Mouse (Mus musculus) 416B (cell line): ENCODE results near the gene Asap3.

Experiments used
- DNase-seq: peaks from one replicate; pipeline ENCODE4 v3.0.0; 2011; ENCODE audit warnings: low read depth

The Asap3 gene

GRCm38 (mm10) chr4:136180408-136181330 lies 25.5 kb upstream of the Asap3 start:
- DNase-seq: no peak

GRCm38 (mm10) chr4:136181367-136181766 lies 24.8 kb upstream of the Asap3 start:
- DNase-seq: peak; percentile 28

GRCm38 (mm10) chr4:136185375-136185774 lies 20.8 kb upstream of the Asap3 start:
- peak; percentile 87 for DNase-seq

- no peak for DNase-seq
Measured at GRCm38 (mm10) chr4:136186315-136186714, 19.9 kb upstream of the Asap3 start.

GRCm38 (mm10) chr4:136186739-136187472 lies 19.3 kb upstream of the Asap3 start:
- DNase-seq: no peak

GRCm38 (mm10) chr4:136188973-136189737 lies 17.0 kb upstream of the Asap3 start:
- peak; percentile 69 for DNase-seq

- DNase-seq: peak; percentile 91
Measured at GRCm38 (mm10) chr4:136189912-136190311, 16.3 kb upstream of the Asap3 start.

- no peak for DNase-seq
Measured at GRCm38 (mm10) chr4:136193571-136193970, 12.6 kb upstream of the Asap3 start.

GRCm38 (mm10) chr4:136195029-136195428 lies 11.1 kb upstream of the Asap3 start:
- no peak for DNase-seq

- no peak for DNase-seq
Measured at GRCm38 (mm10) chr4:136195629-136196028, 10.5 kb upstream of the Asap3 start.

GRCm38 (mm10) chr4:136196201-136196600 lies 10.0 kb upstream of the Asap3 start:
- no peak for DNase-seq

GRCm38 (mm10) chr4:136198846-136199245 lies 7.3 kb upstream of the Asap3 start:
- DNase-seq: no peak

- peak; percentile 73 for DNase-seq
Measured at GRCm38 (mm10) chr4:136199562-136200292, 6.4 kb upstream of the Asap3 start.

- peak; percentile 75 for DNase-seq
Measured at GRCm38 (mm10) chr4:136202509-136202908, 3.7 kb upstream of the Asap3 start.

- no peak for DNase-seq
Measured at GRCm38 (mm10) chr4:136204775-136205174, 1.4 kb upstream of the Asap3 start.

GRCm38 (mm10) chr4:136206943-136207342 lies 778 bp downstream of the Asap3 start:
- no peak for DNase-seq

GRCm38 (mm10) chr4:136210931-136211330 lies 4.8 kb downstream of the Asap3 start:
- no peak for DNase-seq

- peak; percentile 18 for DNase-seq
Measured at GRCm38 (mm10) chr4:136213629-136214028, 7.5 kb downstream of the Asap3 start.

GRCm38 (mm10) chr4:136214828-136215227 lies 8.7 kb downstream of the Asap3 start:
- DNase-seq: no peak

GRCm38 (mm10) chr4:136215576-136215975 lies 9.4 kb downstream of the Asap3 start:
- no peak for DNase-seq

GRCm38 (mm10) chr4:136217063-136217462 lies 10.9 kb downstream of the Asap3 start:
- DNase-seq: no peak
